Mouse (Mus musculus) liver, embryonic 14.5 days (tissue): ENCODE measurements around the gene Zfp518b. TPM values are rescaled to one million over a fixed set of nuclear protein-coding genes. Genes with fewer than 3 reads are reported as not detected.

Experiments
- ATAC-seq: fragments of 200-750 bp; cut with Nextera tagmentation; 2 replicates; pipeline ENCODE4 v1.8.0; 2017; ENCODE audit warnings: moderate number of reproducible peaks, mild to moderate bottlenecking, moderate library complexity; ENCODE audit not compliant: insufficient read depth
- DNase-seq, 3 experiments: peaks; one replicate each; pipeline ENCODE4 v3.0.0-alpha.2; 2012 to 2013; ENCODE audit warnings: low read depth in 3 of 3, low spot score in 3 of 3
- H3K27ac ChIP-seq: fragments of 300-500 bp; sonication (generic); 2 replicates; pipeline ENCODE4 v1.5.1; 2014; ENCODE audit warnings: moderate library complexity, mild to moderate bottlenecking, control low read depth, inconsistent platforms
- H3K27me3 ChIP-seq: fragments of 300-500 bp; sonication (generic); 2 replicates; pipeline ENCODE4 v1.6.1; 2014; ENCODE audit warnings: mild to moderate bottlenecking, low read length, moderate library complexity; ENCODE audit not compliant: control insufficient read depth, insufficient read depth
- H3K36me3 ChIP-seq: fragments of 300-500 bp; sonication (generic); replicated peaks from 2 replicates; pipeline ENCODE4 v1.6.1; 2014; ENCODE audit warnings: low read depth; ENCODE audit not compliant: control insufficient read depth, insufficient read depth
- H3K4me1 ChIP-seq, 2 experiments: fragments of 200-500 bp in 1 of 2; fragments of 300-500 bp in 1 of 2; sonication (generic) in 1 of 2; replicated peaks; 2 replicates each; pipeline ENCODE4 v1.6.1; 2012 to 2014; ENCODE audit warnings: antibody characterized with exemption in 1 of 2, inconsistent platforms in 1 of 2, low read length in 1 of 2; ENCODE audit not compliant: control insufficient read depth in 2 of 2, insufficient read depth in 2 of 2
- H3K4me2 ChIP-seq: fragments of 300-500 bp; sonication (generic); 2 replicates; pipeline ENCODE4 v1.6.1; 2014; ENCODE audit warnings: low read depth, mild to moderate bottlenecking, control low read depth, moderate library complexity
- H3K4me3 ChIP-seq, 2 experiments: fragments of 200-500 bp in 1 of 2; fragments of 300-500 bp in 1 of 2; sonication (generic) in 1 of 2; 2 replicates each; pipeline ENCODE4 v1.5.1; 2012 to 2014; ENCODE audit warnings: low read depth in 2 of 2, low read length in 2 of 2, mild to moderate bottlenecking in 2 of 2, control low read depth in 1 of 2, inconsistent platforms in 1 of 2, moderate library complexity in 1 of 2; ENCODE audit not compliant: insufficient read depth in 1 of 2
- H3K9ac ChIP-seq: fragments of 300-500 bp; sonication (generic); replicated peaks from 2 replicates; pipeline ENCODE4 v1.6.1; 2014; ENCODE audit warnings: mild to moderate bottlenecking, control low read depth, moderate library complexity
- H3K9me3 ChIP-seq: fragments of 300-500 bp; sonication (generic); 2 replicates; pipeline ENCODE4 v1.6.1; 2016; ENCODE audit warnings: low read length, mixed read lengths; ENCODE audit not compliant: control insufficient read depth
- CTCF ChIP-seq: IDR thresholded peaks from 2 replicates; pipeline ENCODE4 v1.5.1; 2016; ENCODE audit warnings: antibody characterized with exemption, low read depth, control low read depth
- EP300 ChIP-seq: IDR thresholded peaks from 2 replicates; pipeline ENCODE4 v1.6.1; 2016; ENCODE audit warnings: antibody characterized with exemption, low read depth
- WGBS: fragments of 180-500 bp; shearing (Covaris S2); extraction: QIAGEN DNeasy Blood & Tissue Kit; methylation state at CpG from one replicate; pipeline ENCODE4 v1.1.7; 2014; ENCODE audit not compliant: insufficient replicate concordance; 5-methylcytosine and 5-hydroxymethylcytosine counted together
- polyA plus RNA-seq, 2 experiments: library from polyadenylated mRNA; depleted of rRNA in 1 of 2; stranded (reverse) in 1 of 2; unstranded in 1 of 2; fragments of >200 nt; fragmentation: Nextera tagmentation in 1 of 2; extraction: Ambion mirVana in 1 of 2; gene quantifications; 2 replicates each; pipeline versions ENCODE4 v1.2.1 to v1.2.3; 2012 to 2014

Gene Zfp518b
- polyA plus RNA-seq, 2 experiments, result 0.67 to 1.2 TPM

DNA sequence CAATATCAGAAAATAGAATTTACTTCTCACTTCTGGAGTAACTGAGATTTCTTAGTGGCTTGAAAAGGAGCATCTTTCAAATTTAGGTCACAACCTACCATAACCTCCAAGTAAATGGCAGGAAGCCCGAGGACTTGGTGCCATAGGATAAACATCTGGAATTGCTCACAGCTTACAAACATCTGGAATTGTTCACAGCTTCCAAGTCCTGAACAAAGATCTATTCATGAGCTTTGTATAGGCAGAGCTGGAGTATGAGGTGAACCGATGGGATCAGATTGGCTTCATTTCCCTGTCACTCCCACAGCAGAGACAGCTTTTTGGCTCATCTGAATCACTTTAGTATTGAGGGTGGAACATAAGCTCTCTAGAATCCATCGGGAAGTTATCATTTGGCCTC, 65.7 kb downstream of the Zfp518b start:
- ATAC-seq (no peak), DNase-seq (no peak)
- Histone ChIP-seq H3K4me1 (no peaks in the 10 kb centered on the region), H3K36me3 (no peaks in the 10 kb centered on the region), H3K9me3 (no peaks in the 10 kb centered on the region), H3K9ac (no peak overlapping the region), H3K27ac (no peak overlapping the region), H3K4me2 (no peak overlapping the region), H3K4me3 (no peak overlapping the region), H3K27me3 (no peaks in the 10 kb centered on the region)
- WGBS, result 46% methylated on average over 3 of the region's 3 CpGs
- no peak for TF ChIP-seq CTCF
- no peak for TF ChIP-seq EP300

Other genes starting within 250 kb of the Zfp518b start
- 1.1 and 1.6 TPM in 2 replicates for gene Slc2a9, start 181.7 kb downstream of the Zfp518b start, polyA plus RNA-seq (2012; rRNA removed)
- gene Slc2a9, start 181.7 kb downstream of the Zfp518b start, polyA plus RNA-seq (2014; fragmentation: Nextera tagmentation; extraction: Ambion mirVana), result 1.8 and 1.9 TPM in 2 replicates
- 38.1 and 42.5 TPM in 2 replicates for gene Wdr1, start 121.6 kb downstream of the Zfp518b start, polyA plus RNA-seq (2012; rRNA removed)
- gene Wdr1, start 121.6 kb downstream of the Zfp518b start, polyA plus RNA-seq (2014; fragmentation: Nextera tagmentation; extraction: Ambion mirVana), result 74.4 and 81.5 TPM in 2 replicates
- 0.07 TPM in 1 of 2 replicates, not detected in the other for gene Clnk, start 192.0 kb upstream of the Zfp518b start, polyA plus RNA-seq (2012; rRNA removed)
- gene Clnk, start 192.0 kb upstream of the Zfp518b start, polyA plus RNA-seq (2014; fragmentation: Nextera tagmentation; extraction: Ambion mirVana), result 0.18 TPM in 1 of 2 replicates, not detected in the other